Mouse (Mus musculus) ES-E14 (cell line): ENCODE results near the gene Slc25a20.

ENCODE experiments used
- ZC3H11A ChIP-seq: IDR thresholded peaks from 2 replicates; pipeline ENCODE4 v1.6.1; 2012; ENCODE audit warnings: low read depth, mild to moderate bottlenecking, inconsistent platforms, low read length, borderline replicate concordance
- ZNF384 ChIP-seq: IDR thresholded peaks from 2 replicates; pipeline ENCODE4 v1.6.1; 2012; ENCODE audit warnings: low read depth, low read length, inconsistent platforms

GRCm38 (mm10) chr9:108635415-108635814, 26.5 kb upstream of the Slc25a20 start:
- TF ChIP-seq ZNF384 (no peak), ZC3H11A (no peak)
